Mouse (Mus musculus): ENCODE data around the gene Gripap1. TPM values are rescaled to one million over a fixed set of nuclear protein-coding genes. Genes with fewer than 3 reads are reported as not detected.
A peak's percentile ranks its signal among the peaks of the same experiment; 100 is the strongest.
"Not testable (repeated sequence)": the region's sequence is repeated elsewhere in the genome, so short reads cannot be mapped to it uniquely, and the experiment has no call there.

The Gripap1 gene
- 43.5 and 44.7 TPM in 2 replicates for polyA plus RNA-seq (2016; fragmentation: Nextera tagmentation; extraction: Ambion mirVana)

DNA sequence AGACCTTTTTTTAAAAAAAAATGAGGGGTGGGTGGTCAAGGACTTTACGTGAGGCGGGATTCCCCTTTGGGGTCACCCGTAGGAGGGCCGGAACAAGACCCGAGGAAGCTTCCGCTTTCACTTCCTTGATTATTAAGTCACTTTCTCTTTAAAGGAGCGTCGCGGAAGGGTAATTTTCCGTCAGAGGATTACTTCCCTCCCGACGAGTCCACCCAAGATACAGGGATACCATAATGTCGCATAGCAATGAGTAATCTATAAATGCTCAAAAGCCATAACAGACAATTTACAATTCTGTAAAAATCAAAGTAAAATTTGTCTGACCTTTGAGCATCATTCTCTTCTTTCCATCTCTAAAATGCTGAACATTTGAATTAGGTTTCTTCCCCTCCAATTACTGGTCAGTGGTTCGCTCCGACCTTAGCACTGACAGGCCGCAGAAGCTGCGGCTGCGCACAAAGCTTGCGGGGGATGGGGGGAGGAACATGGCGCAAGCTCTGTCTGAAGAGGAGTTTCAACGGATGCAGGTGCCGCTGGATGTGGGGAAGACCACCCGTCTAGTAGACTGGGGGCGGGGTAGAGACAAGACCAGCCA, at the start of gene Gripap1:
Gene Gripap1, plus strand, starts transcription at position 224 of the 595 bp plus-strand sequence.
- peak within 1 kb of the TSS; percentile 53 for H3K9ac ChIP-seq (replicated peaks)
- WGBS: 14% methylated on average over 24 of the region's 24 CpGs
- H3K4me1 ChIP-seq (replicated peaks): no peaks in the 10 kb centered on the region
- H3K36me3 ChIP-seq: no peaks in the 10 kb centered on the region
- no peaks in the 10 kb centered on the region for H3K27me3 ChIP-seq
- peaks cover under 1% of the 10 kb centered on the region; the same call in 1 of the 2 replicates for H3K9me3 ChIP-seq
- ATAC-seq (ENCODE audit: insufficient number of reproducible peaks, insufficient read depth, low FRiP score, low TSS enrichment, low read depth): 0 out of 2 replicates have a peak, but pooled peaks have one; percentile 56
- no peak within 1 kb of the TSS for H3K27ac ChIP-seq
- H3K4me2 ChIP-seq: peak within 1 kb of the TSS; percentile 60
- H3K4me3 ChIP-seq (replicated peaks): peak within 1 kb of the TSS; percentile 49

DNA sequence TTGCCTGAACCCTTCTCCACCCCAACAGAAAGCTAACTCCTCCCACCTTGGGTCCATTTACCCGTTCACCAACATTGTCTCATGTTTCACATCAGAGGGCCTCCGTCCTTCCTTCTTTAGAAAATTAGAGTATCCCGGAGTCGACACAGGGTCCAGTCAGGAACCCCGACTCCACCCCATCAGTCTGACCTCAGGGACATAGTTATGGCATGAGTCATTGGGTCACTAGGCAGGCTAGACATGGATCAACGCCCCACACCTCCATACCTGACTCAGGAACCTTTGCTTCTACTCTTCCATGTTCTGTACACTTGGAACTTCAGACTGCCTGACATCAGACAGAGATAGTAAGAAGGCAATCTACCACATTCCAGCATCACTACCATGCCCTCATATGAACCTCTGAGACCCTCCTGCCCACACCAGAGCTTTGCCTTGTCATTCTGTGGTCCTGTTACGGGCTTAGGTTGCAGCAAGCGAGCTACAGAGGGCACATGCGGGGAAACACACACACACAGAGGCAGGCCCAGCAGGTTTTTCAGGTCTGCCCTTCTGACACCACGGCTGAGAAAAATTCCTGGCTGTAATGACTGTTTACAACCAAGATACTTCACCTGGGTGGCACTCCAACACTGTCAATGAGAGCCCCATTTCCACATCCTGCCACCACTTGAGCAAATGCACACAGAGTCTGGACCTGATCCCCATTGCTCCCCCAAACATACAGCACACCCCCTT, 49.3 kb upstream of the Gripap1 start:
- peaks cover 19% of the 10 kb centered on the region; the same call in 1 of the 2 replicates for H3K36me3 ChIP-seq
- no peaks in the 10 kb centered on the region for H3K4me1 ChIP-seq (replicated peaks)
- no peaks in the 10 kb centered on the region for H3K9me3 ChIP-seq
- no peak overlapping the region for H3K9ac ChIP-seq (replicated peaks)
- H3K4me2 ChIP-seq: no peak overlapping the region
- no peak for ATAC-seq (ENCODE audit: insufficient number of reproducible peaks, insufficient read depth, low FRiP score, low TSS enrichment, low read depth)
- no peak overlapping the region for H3K27ac ChIP-seq
- no peaks in the 10 kb centered on the region for H3K27me3 ChIP-seq
- no peak overlapping the region for H3K4me3 ChIP-seq (replicated peaks)
- 58% methylated on average over 10 of the region's 10 CpGs for WGBS

- Histone ChIP-seq H3K9me3 (no peaks in the 10 kb centered on the region), H3K27me3 (no peaks in the 10 kb centered on the region), H3K4me1 (replicated peaks) (no peaks in the 10 kb centered on the region), H3K4me2 (no peak overlapping the region), H3K27ac (no peak overlapping the region), H3K9ac (replicated peaks) (no peak overlapping the region), H3K36me3 (peaks cover 12% of the 10 kb centered on the region; the same call in 1 of the 2 replicates), H3K4me3 (replicated peaks) (no peak overlapping the region)
- WGBS: 73% methylated on average over 5 of the region's 5 CpGs
- ATAC-seq (ENCODE audit: insufficient number of reproducible peaks, insufficient read depth, low FRiP score, low TSS enrichment, low read depth): no peak
Measured at GRCm38 (mm10) chrX:7741103-7741502, 48.5 kb upstream of the Gripap1 start.

- Histone ChIP-seq H3K4me1 (replicated peaks) (no peaks in the 10 kb centered on the region), H3K9ac (replicated peaks) (no peak overlapping the region), H3K36me3 (no peaks in the 10 kb centered on the region), H3K4me3 (replicated peaks) (no peak overlapping the region), H3K9me3 (no peaks in the 10 kb centered on the region), H3K27ac (no peak overlapping the region), H3K27me3 (no peaks in the 10 kb centered on the region), H3K4me2 (no peak overlapping the region)
- no peak for ATAC-seq (ENCODE audit: insufficient number of reproducible peaks, insufficient read depth, low FRiP score, low TSS enrichment, low read depth)
- WGBS: 56% methylated on average over 5 of the region's 5 CpGs
Measured at GRCm38 (mm10) chrX:7743470-7743869, 46.1 kb upstream of the Gripap1 start.

DNA sequence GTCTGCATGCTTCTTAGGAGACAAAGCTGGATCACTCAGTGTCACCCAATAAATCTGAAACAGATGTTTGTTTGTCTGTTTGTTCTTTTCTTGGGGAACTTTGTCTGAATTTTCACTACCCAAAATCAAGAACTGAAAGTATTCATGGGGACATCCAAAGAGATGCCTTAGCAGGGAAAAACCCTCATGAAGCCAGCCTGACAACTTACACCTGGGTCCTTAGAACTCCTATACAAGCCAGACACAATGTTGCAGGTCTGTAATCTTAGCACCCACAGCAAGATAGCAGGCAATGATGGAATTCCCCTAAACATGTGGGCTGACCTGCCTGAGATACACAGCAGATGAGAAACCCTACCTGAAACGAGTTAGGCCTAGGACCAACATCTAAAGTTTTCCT, 44.6 kb upstream of the Gripap1 start:
- no peak for ATAC-seq (ENCODE audit: insufficient number of reproducible peaks, insufficient read depth, low FRiP score, low TSS enrichment, low read depth)
- H3K4me3 ChIP-seq (replicated peaks): no peak overlapping the region
- H3K27ac ChIP-seq: no peak overlapping the region
- no peaks in the 10 kb centered on the region for H3K36me3 ChIP-seq
- H3K4me2 ChIP-seq: no peak overlapping the region
- H3K9me3 ChIP-seq: no peaks in the 10 kb centered on the region
- H3K4me1 ChIP-seq (replicated peaks): 0 out of 2 replicates have a peak, but pooled peaks cover 5% of the 10 kb centered on the region
- H3K27me3 ChIP-seq: no peaks in the 10 kb centered on the region
- no peak overlapping the region for H3K9ac ChIP-seq (replicated peaks)
- WGBS: 13% methylated on average over 1 of the region's 1 CpGs

DNA sequence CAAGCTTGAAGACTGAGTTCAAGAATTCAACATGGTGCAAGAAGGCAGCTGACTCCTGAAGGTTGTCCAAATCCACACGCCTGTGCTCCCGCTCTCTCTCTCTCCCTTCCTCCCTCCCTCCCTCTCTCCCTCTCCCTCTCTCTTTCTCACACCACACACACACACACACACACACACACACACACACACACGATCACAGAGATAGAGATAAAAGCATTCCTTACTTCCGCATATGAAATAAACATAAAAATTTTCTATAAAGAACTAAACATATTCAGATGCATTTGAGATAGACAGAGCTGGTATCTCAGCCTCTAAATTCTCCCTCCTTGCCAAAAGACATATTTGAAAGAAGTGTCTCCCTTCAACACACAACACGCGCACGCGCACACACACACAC, 44.1 kb upstream of the Gripap1 start:
- Histone ChIP-seq H3K9me3 (no peaks in the 10 kb centered on the region), H3K4me3 (replicated peaks) (no peak overlapping the region), H3K9ac (replicated peaks) (no peak overlapping the region), H3K4me2 (no peak overlapping the region), H3K27me3 (no peaks in the 10 kb centered on the region), H3K4me1 (replicated peaks) (0 out of 2 replicates have a peak, but pooled peaks cover 7% of the 10 kb centered on the region), H3K27ac (no peak overlapping the region), H3K36me3 (no peaks in the 10 kb centered on the region)
- ATAC-seq (ENCODE audit: insufficient number of reproducible peaks, insufficient read depth, low FRiP score, low TSS enrichment, low read depth): no peak
- WGBS: 85% methylated on average over 8 of the region's 8 CpGs

DNA sequence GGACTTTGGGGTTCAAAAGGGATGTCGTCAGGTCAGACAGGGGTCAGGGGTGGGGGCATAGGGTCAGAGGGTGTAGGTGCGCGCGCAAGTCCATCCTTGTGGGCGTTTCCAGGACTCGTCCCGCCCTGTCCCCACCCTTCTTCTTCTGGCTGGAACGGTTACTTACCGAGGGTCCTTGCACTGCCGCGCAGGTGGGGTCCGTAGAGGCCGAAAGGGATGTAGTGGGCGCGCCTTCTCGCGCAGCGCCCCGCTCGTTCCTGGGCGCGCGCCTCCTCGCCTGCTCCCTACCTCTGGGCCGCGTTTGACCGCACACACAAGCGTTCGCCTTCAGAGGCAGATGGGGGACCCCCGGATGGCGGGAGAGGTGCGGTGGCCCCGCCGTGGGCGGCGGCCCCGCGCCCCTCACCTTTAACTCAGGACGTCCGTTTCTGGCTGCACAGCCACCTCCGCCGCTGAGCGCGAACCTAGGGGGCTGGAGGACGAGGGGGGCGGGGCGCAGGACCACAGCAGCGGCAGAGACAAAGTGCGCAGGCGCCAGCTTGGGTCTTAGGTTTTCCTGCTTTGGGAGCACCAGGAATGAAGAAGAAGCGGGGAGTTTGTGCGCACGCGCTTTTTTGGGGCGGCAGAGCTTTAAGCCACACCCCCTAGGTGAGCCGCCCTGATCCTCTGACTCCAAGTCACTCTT, 39.0 kb upstream of the Gripap1 start, which contains the start of gene Ccdc120:
Gene Ccdc120, minus strand, starts transcription at position 474 of the 685 bp plus-strand sequence.
- Histone ChIP-seq H3K9ac (replicated peaks) (peak within 1 kb of the TSS; percentile 68), H3K27me3 (no peaks in the 10 kb centered on the region), H3K4me2 (peak within 1 kb of the TSS; percentile 57), H3K36me3 (no peaks in the 10 kb centered on the region), H3K4me1 (replicated peaks) (0 out of 2 replicates have a peak, but pooled peaks cover 7% of the 10 kb centered on the region), H3K4me3 (replicated peaks) (peak within 1 kb of the TSS; percentile 60), H3K27ac (no peak within 1 kb of the TSS), H3K9me3 (no peaks in the 10 kb centered on the region)
- 10% methylated on average over 44 of the region's 56 CpGs for WGBS
- ATAC-seq (ENCODE audit: insufficient number of reproducible peaks, insufficient read depth, low FRiP score, low TSS enrichment, low read depth): peak; percentile 80

DNA sequence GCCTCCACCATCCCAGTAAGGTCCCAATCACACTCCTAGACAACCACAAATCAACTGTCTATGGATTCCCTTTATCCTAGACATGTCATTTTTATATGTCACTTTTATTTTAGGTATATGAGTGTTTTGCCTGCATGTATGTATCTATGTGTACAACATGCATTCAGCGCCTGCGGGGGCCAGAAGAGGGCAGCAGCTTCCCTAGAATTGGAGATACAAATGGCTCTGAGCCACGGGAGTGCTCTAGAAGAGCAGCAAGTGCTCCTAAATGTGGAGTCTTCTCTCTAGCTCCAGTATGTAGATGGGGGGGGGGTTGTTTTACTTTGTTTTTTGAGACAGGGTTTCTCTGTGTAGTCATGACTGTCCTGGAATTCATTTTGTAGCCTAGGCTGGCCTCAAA, 35.9 kb upstream of the Gripap1 start:
- ATAC-seq (ENCODE audit: insufficient number of reproducible peaks, insufficient read depth, low FRiP score, low TSS enrichment, low read depth); H3K27ac ChIP-seq; H3K4me1 ChIP-seq (replicated peaks); H3K27me3 ChIP-seq; H3K4me3 ChIP-seq (replicated peaks); H3K9me3 ChIP-seq; H3K4me2 ChIP-seq; H3K36me3 ChIP-seq; H3K9ac ChIP-seq (replicated peaks): not testable (repeated sequence)
- WGBS: 17% methylated on average over 3 of the region's 3 CpGs

GRCm38 (mm10) chrX:7762137-7762920, 27.2 kb upstream of the Gripap1 start, which contains the start of gene Tfe3:
Gene Tfe3, plus strand, starts transcription at chrX:7762560.
- peaks cover 24% of the 10 kb centered on the region for H3K4me1 ChIP-seq (replicated peaks)
- H3K27ac ChIP-seq: 0 out of 2 replicates have a peak within 1 kb of the TSS, but pooled peaks have one; percentile 29
- H3K4me3 ChIP-seq (replicated peaks): peak within 1 kb of the TSS; percentile 64
- WGBS: 20% methylated on average over 35 of the region's 38 CpGs
- peak; percentile 95 for ATAC-seq (ENCODE audit: insufficient number of reproducible peaks, insufficient read depth, low FRiP score, low TSS enrichment, low read depth)
- no peaks in the 10 kb centered on the region for H3K9me3 ChIP-seq
- H3K36me3 ChIP-seq: peaks cover 13% of the 10 kb centered on the region
- no peaks in the 10 kb centered on the region for H3K27me3 ChIP-seq
- peak within 1 kb of the TSS; percentile 71 for H3K4me2 ChIP-seq
- H3K9ac ChIP-seq (replicated peaks): peak within 1 kb of the TSS; percentile 67

GRCm38 (mm10) chrX:7762921-7763197, 26.7 kb upstream of the Gripap1 start:
- H3K4me1 ChIP-seq (replicated peaks): peaks cover 24% of the 10 kb centered on the region
- no peaks in the 10 kb centered on the region for H3K9me3 ChIP-seq
- peak overlapping the region; percentile 67 for H3K9ac ChIP-seq (replicated peaks)
- 18% methylated on average over 21 of the region's 21 CpGs for WGBS
- 0 out of 2 replicates have a peak, but pooled peaks have one; percentile 6 for ATAC-seq (ENCODE audit: insufficient number of reproducible peaks, insufficient read depth, low FRiP score, low TSS enrichment, low read depth)
- peak overlapping the region; percentile 71 for H3K4me2 ChIP-seq
- peak overlapping the region; percentile 64 for H3K4me3 ChIP-seq (replicated peaks)
- H3K27ac ChIP-seq: 0 out of 2 replicates have a peak overlapping the region, but pooled peaks have one; percentile 29
- H3K36me3 ChIP-seq: peaks cover 18% of the 10 kb centered on the region
- H3K27me3 ChIP-seq: no peaks in the 10 kb centered on the region
